Mouse (Mus musculus) heart, postnatal 0 days (tissue): Measurements from ENCODE around the gene Akap2. TPM values are rescaled to one million over a fixed set of nuclear protein-coding genes. Genes with fewer than 3 reads are reported as not detected.

Experiments used
- ATAC-seq: fragments of 200-750 bp; cut with Nextera tagmentation; 2 replicates; pipeline ENCODE4 v1.8.0; 2017; ENCODE audit warnings: low read depth, moderate number of reproducible peaks, moderate library complexity; ENCODE audit not compliant: insufficient read depth
- DNase-seq: peaks from one replicate; pipeline ENCODE4 v3.0.0-alpha.2; 2016; ENCODE audit warnings: low spot score
- H3K27ac ChIP-seq: fragments of 300-500 bp; sonication (generic); 2 replicates; pipeline ENCODE4 v1.5.1; 2014; ENCODE audit warnings: low read depth, mild to moderate bottlenecking
- H3K27me3 ChIP-seq: fragments of 300-500 bp; sonication (generic); 2 replicates; pipeline ENCODE4 v1.6.1; 2014; ENCODE audit warnings: low read length, mixed read lengths; ENCODE audit not compliant: control insufficient read depth, insufficient read depth
- H3K36me3 ChIP-seq: fragments of 300-500 bp; sonication (generic); replicated peaks from 2 replicates; pipeline ENCODE4 v1.6.1; 2014; ENCODE audit warnings: low read length, mixed read lengths; ENCODE audit not compliant: control insufficient read depth, insufficient read depth
- H3K4me1 ChIP-seq: fragments of 300-500 bp; sonication (generic); 2 replicates; pipeline ENCODE4 v1.6.1; 2014; ENCODE audit warnings: antibody characterized with exemption; ENCODE audit not compliant: control insufficient read depth, insufficient read depth
- H3K4me2 ChIP-seq: fragments of 300-500 bp; sonication (generic); 2 replicates; pipeline ENCODE4 v1.6.1; 2014; ENCODE audit warnings: low read depth, mild to moderate bottlenecking, low read length, moderate library complexity
- H3K4me3 ChIP-seq: fragments of 300-500 bp; sonication (generic); 2 replicates; pipeline ENCODE4 v1.5.1; 2014; ENCODE audit warnings: low read depth, low read length
- H3K9ac ChIP-seq: fragments of 300-500 bp; sonication (generic); replicated peaks from 2 replicates; pipeline ENCODE4 v1.6.1; 2014; ENCODE audit warnings: low read depth, low read length, mixed read lengths
- H3K9me3 ChIP-seq: fragments of 300-500 bp; sonication (generic); replicated peaks from 2 replicates; pipeline ENCODE4 v1.6.1; 2016; ENCODE audit warnings: low read length; ENCODE audit not compliant: control insufficient read depth
- CTCF ChIP-seq: IDR thresholded peaks from 2 replicates; pipeline ENCODE4 v1.5.1; 2016; ENCODE audit warnings: antibody characterized with exemption, control low read depth, low read depth
- EP300 ChIP-seq: IDR thresholded peaks from 2 replicates; pipeline ENCODE4 v1.6.1; 2016; ENCODE audit warnings: antibody characterized with exemption, low read depth
- WGBS: fragments of 180-500 bp; shearing (Covaris S2); extraction: QIAGEN DNeasy Blood & Tissue Kit; methylation state at CpG from one replicate; pipeline ENCODE4 v1.1.7; 2014; 5-methylcytosine and 5-hydroxymethylcytosine counted together
- polyA plus RNA-seq: library from polyadenylated mRNA; unstranded; fragments of >200 nt; fragmentation: Nextera tagmentation; extraction: Ambion mirVana; gene quantifications from 2 replicates; pipeline ENCODE4 v1.2.1, GENCODE M21; 2015
- total RNA-seq: library from RNA; depleted of rRNA; stranded (reverse); fragments of >200 nt; gene quantifications from 2 replicates; pipeline ENCODE4 v1.2.3, GENCODE M21; 2014; ENCODE audit warnings: low replicate concordance

Gene Akap2
- total and polyA plus RNA-seq, 2 experiments from 2014 or later, result 37.7 to 64.1 TPM

GRCm38 (mm10) chr4:57889773-57890172 is 172.3 kb downstream of the Akap2 start:
- Histone ChIP-seq H3K4me3 (no peak overlapping the region), H3K9me3 (no peaks in the 10 kb centered on the region), H3K4me1 (peaks cover 15% of the 10 kb centered on the region), H3K27ac (no peak overlapping the region), H3K27me3 (no peaks in the 10 kb centered on the region), H3K9ac (no peak overlapping the region), H3K4me2 (no peak overlapping the region), H3K36me3 (peaks cover 28% of the 10 kb centered on the region)
- 82% methylated on average over 8 of the region's 8 CpGs for WGBS
- ATAC-seq (no peak), DNase-seq (no peak)
- TF ChIP-seq EP300 (no peak), CTCF (no peak)

GRCm38 (mm10) chr4:57892001-57892586 is 174.6 kb downstream of the Akap2 start:
- Histone ChIP-seq H3K27ac (no peak overlapping the region), H3K4me1 (no peaks in the 10 kb centered on the region), H3K9ac (no peak overlapping the region), H3K9me3 (no peaks in the 10 kb centered on the region), H3K27me3 (no peaks in the 10 kb centered on the region), H3K4me3 (no peak overlapping the region), H3K36me3 (peaks cover 31% of the 10 kb centered on the region), H3K4me2 (no peak overlapping the region)
- 87% methylated on average over 10 of the region's 10 CpGs for WGBS
- no peak for TF ChIP-seq EP300
- TF ChIP-seq CTCF, result no peak
- DNase-seq (no peak), ATAC-seq (no peak)

- no peak overlapping the region for H3K9ac ChIP-seq
Observed at GRCm38 (mm10) chr4:57895140-57895539, 177.7 kb downstream of the Akap2 start.

GRCm38 (mm10) chr4:57895902-57896301 is 178.4 kb downstream of the Akap2 start:
- Histone ChIP-seq H3K27me3 (no peaks in the 10 kb centered on the region), H3K4me1 (no peaks in the 10 kb centered on the region), H3K4me2 (no peak overlapping the region), H3K9me3 (no peaks in the 10 kb centered on the region), H3K36me3 (peaks cover 38% of the 10 kb centered on the region), H3K4me3 (no peak overlapping the region), H3K9ac (no peak overlapping the region), H3K27ac (0 out of 2 replicates have a peak overlapping the region, but pooled peaks have one; percentile 1)
- WGBS, result 66% methylated on average over 6 of the region's 6 CpGs
- DNase-seq (no peak), ATAC-seq (no peak)
- TF ChIP-seq CTCF (no peak), EP300 (no peak)

More at GRCm38 (mm10) chr4:57895140-57895539, 177.7 kb downstream of the Akap2 start:
- no peaks in the 10 kb centered on the region for H3K9me3 ChIP-seq
- no peak overlapping the region for H3K4me2 ChIP-seq
- TF ChIP-seq EP300 (no peak), CTCF (no peak)
- H3K27ac ChIP-seq, result peak overlapping the region; percentile 1; the same call in 1 of the 2 replicates
- H3K27me3 ChIP-seq, result no peaks in the 10 kb centered on the region
- 57% methylated on average over 5 of the region's 5 CpGs for WGBS
- ATAC-seq, result no peak
- no peak for DNase-seq
- H3K36me3 ChIP-seq, result peaks cover 38% of the 10 kb centered on the region
- H3K4me3 ChIP-seq, result no peak overlapping the region
- H3K4me1 ChIP-seq, result no peaks in the 10 kb centered on the region

GRCm38 (mm10) chr4:57896631-57897030 is 179.2 kb downstream of the Akap2 start:
- Histone ChIP-seq H3K4me3 (no peak overlapping the region), H3K4me1 (no peaks in the 10 kb centered on the region), H3K4me2 (no peak overlapping the region), H3K27me3 (no peaks in the 10 kb centered on the region), H3K36me3 (peaks cover 37% of the 10 kb centered on the region), H3K27ac (no peak overlapping the region), H3K9me3 (no peaks in the 10 kb centered on the region), H3K9ac (no peak overlapping the region)
- ATAC-seq (no peak), DNase-seq (no peak)
- no peak for TF ChIP-seq EP300
- TF ChIP-seq CTCF, result no peak
- 80% methylated on average over 3 of the region's 3 CpGs for WGBS

GRCm38 (mm10) chr4:57901210-57901609 is 183.8 kb downstream of the Akap2 start:
- H3K4me1 ChIP-seq, result no peaks in the 10 kb centered on the region
- H3K36me3 ChIP-seq, result peaks cover 10% of the 10 kb centered on the region
- 16% methylated on average over 4 of the region's 4 CpGs for WGBS
- H3K27me3 ChIP-seq, result no peaks in the 10 kb centered on the region
- TF ChIP-seq EP300, result no peak
- TF ChIP-seq CTCF, result peak; percentile 66
- no peak overlapping the region for H3K4me3 ChIP-seq
- H3K9ac ChIP-seq, result no peak overlapping the region
- DNase-seq (no peak), ATAC-seq (peak; percentile 33; the same call in 1 of the 2 replicates)
- H3K9me3 ChIP-seq, result no peaks in the 10 kb centered on the region
- H3K4me2 ChIP-seq, result no peak overlapping the region
- H3K27ac ChIP-seq, result no peak overlapping the region
